Mouse (Mus musculus): ENCODE results near the gene Mpz.

DNA sequence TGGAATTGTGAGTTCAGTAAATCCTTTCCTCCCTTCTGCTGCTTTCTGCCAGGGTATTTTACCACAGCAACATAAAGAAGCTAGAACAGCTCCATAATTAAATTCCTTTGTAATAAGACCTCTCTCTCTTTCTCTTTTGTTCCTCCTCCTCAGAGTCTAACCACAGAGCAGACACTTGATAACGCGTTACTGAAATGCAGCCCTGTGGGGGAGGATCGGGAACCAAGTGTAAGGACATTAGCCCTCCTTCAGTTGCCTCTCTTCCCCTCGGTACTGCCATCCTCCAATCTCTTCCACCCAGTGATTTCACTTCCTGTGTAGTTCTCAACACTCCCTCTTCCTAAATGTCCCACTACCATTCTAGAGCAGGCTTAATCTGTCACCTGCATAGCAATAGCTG, 58.9 kb downstream of the Mpz start:
- TF ChIP-seq CTCF (IDR thresholded peaks at IDR 0.05; ENCODE audit: control insufficient read depth, insufficient read depth, insufficient read length) (no peak), USF1 (IDR thresholded peaks at IDR 0.05; ENCODE audit: low read depth) (no peak), MAX (IDR thresholded peaks at IDR 0.05) (no peak), MYOG (IDR thresholded peaks at IDR 0.05; ENCODE audit: control insufficient read depth, extremely low read depth, insufficient read length) (no peak), FOSL1 (IDR thresholded peaks at IDR 0.05; ENCODE audit: insufficient read depth, low read length, poor library complexity, severe bottlenecking) (no peak), CEBPB (IDR thresholded peaks at IDR 0.05; ENCODE audit: low read depth) (no peak)

All from C2C12 (cell line).